Mouse (Mus musculus) left cerebral cortex, adult 2 months (tissue): ENCODE data around the gene Lzic. TPM values are rescaled to one million over a fixed set of nuclear protein-coding genes. Genes with fewer than 3 reads are reported as not detected.
A peak's percentile ranks its signal among the peaks of the same experiment; 100 is the strongest.

Experiments used
- DNase-seq, 2 experiments: peaks; one replicate each; pipeline ENCODE4 v3.0.0; 2021 to 2022; ENCODE audit warnings: low spot score in 2 of 2, mixed read lengths in 1 of 2; ENCODE audit errors: extremely low spot score in 1 of 2
- H3K27ac ChIP-seq: fragments of 200-600 bp; 2 replicates; pipeline ENCODE4 v1.8.1; 2022
- H3K4me3 ChIP-seq: fragments of 200-600 bp; 2 replicates; pipeline ENCODE4 v1.8.1; 2022
- CTCF ChIP-seq: fragments of 200-600 bp; IDR thresholded peaks from 2 replicates; pipeline ENCODE4 v1.8.1; 2022; ENCODE audit warnings: antibody characterized with exemption, mild to moderate bottlenecking, moderate library complexity
- intact Hi-C: fragments of 180-260 bp; cut with DNase I; formaldehyde crosslinking; loops from one replicate; pipeline ENCODE4 v1.15.1; 2025
- microRNA-seq, 2 experiments: library from miRNA; unstranded; fragments of <30 nt; microRNA quantifications; one replicate each; pipeline ENCODE4 v1.2.0; 2021
- total RNA-seq, 2 experiments: library from RNA; stranded (reverse); gene quantifications; 2 replicates each; pipeline ENCODE4 v1.2.3; 2021

Gene Lzic
- total RNA-seq, 2 experiments from 2014 or later, result 16.8 to 17.6 TPM

DNA sequence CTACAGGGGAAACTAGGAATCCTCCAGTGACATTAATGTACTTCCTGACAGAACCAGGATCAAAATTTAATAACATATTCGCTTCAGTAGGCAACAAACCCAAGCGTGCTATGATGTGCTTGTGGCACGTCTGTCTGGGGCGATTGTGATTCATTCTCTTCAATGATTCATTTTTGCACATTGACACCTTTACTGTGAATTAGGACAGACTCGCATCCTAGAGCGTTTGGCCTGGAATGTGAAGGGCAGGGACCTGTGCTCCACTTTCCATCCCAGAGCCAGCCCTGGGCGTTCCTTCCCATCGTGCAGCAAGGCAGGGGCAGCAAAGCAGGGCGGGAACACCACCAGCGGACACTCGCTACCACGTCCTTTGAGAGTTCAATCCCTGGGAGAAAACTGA, 57.4 kb downstream of the Lzic start:
- H3K4me3 ChIP-seq, result no peak overlapping the region
- H3K27ac ChIP-seq, result no peak overlapping the region
- no peak for DNase-seq
- intact Hi-C loops, result loop anchor here (2.0 to 5.0 kb wide), 4 partner anchors 40 to 400 kb away; partner anchors contain the start of genes Lzic and Nmnat1
- TF ChIP-seq CTCF, result no peak

DNA sequence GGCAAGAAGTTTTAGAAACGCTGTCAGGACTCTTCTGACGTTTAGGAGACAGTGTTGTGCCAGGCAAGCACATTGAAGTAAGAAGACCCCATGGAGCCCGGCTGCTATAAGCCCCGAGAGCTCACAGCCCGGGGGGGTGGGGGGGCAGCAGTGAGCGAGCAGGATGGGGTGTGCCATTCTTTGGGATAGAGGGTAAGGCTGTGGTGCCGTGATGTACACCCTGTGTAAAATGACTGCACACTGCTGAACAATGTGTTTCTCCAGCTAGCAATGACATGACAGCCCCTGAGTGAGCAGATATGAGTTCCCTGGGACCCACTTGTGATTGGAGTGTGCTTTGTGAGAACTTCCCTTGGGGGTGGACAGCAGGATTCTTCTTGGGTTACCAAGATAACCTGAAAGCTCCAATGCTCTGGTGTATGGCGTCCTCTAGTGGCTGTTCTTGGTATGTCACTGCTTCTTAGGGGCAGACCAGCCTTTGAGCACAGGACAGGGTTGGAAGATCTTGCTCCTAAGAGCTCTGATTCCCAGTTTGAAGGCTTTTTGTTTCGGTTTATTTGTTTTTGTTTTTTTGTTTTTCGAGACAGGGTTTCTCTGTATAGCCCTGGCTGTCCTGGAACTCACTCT, 58.0 kb downstream of the Lzic start:
- TF ChIP-seq CTCF, result peak; percentile 96
- DNase-seq, result peak; percentile 80 to 87
- intact Hi-C loops, result loop anchor here (2.0 to 5.0 kb wide), 4 partner anchors 41 to 401 kb away; partner anchors contain the start of genes Lzic and Nmnat1
- Histone ChIP-seq H3K4me3 (no peak overlapping the region), H3K27ac (no peak overlapping the region)

DNA sequence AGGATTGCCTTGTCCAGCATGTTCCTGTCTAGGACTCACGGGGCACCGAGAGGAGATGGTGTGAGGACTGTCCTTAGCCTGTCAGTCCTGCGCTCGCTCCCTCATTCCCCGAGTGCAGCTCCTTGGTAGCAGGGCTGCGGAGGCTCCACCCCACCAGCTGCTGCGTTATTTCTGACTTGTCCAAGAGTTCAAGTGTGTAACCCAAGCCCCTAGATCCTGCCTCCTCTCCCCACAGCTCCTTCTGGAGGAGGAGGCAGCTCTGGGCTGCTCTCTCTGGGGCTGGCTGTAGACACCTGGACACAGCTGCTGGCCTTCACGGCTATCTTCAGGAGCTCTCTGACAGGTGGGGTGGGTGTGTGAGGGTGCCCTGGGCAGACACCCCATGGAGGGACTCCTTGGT, 59.9 kb downstream of the Lzic start:
- Histone ChIP-seq H3K4me3 (no peak overlapping the region), H3K27ac (no peak overlapping the region)
- TF ChIP-seq CTCF, result no peak
- intact Hi-C loops, result loop anchor here (5.0 kb wide), 2 partner anchors 43 to 403 kb away; no protein-coding TSS in a partner anchor
- no peak for DNase-seq

Small RNAs within 50 kb of the gene (microRNA-seq; reads per million reads assigned to microRNA genes)
- gene Mir5616, result 0.48 to 0.97 reads per million in 2 experiments

Other genes with a start within 250 kb of the Lzic start
- gene Kif1b, start 177.5 kb upstream of the Lzic start, total RNA-seq, result 100 to 1,000 TPM; 444 to 487 TPM
- 100 to 1,000 TPM; 110 TPM for gene Ube4b, start 58.5 kb upstream of the Lzic start, total RNA-seq
- not detected for gene Rbp7, start 30.3 kb upstream of the Lzic start, total RNA-seq
- gene Tmem274, start 7.9 kb upstream of the Lzic start, total RNA-seq, result not detected
- gene Nmnat1, start within 50 bp of the Lzic start, total RNA-seq, result 10 to 100 TPM in 1 of 2 experiments, 1 to 10 TPM in 1; 9.9 to 12.8 TPM
- 10 to 100 TPM; 35.3 to 35.9 TPM for gene Ctnnbip1, start 33.0 kb downstream of the Lzic start, total RNA-seq
- 1,000 to 10,000 TPM; 1,405 to 1,413 TPM for gene Clstn1, start 101.2 kb downstream of the Lzic start, total RNA-seq
- gene Pik3cd, start 217.3 kb downstream of the Lzic start, total RNA-seq, result 10 to 100 TPM; 24.6 to 25.4 TPM